Mouse (Mus musculus): ENCODE data around the gene Auh.

DNA sequence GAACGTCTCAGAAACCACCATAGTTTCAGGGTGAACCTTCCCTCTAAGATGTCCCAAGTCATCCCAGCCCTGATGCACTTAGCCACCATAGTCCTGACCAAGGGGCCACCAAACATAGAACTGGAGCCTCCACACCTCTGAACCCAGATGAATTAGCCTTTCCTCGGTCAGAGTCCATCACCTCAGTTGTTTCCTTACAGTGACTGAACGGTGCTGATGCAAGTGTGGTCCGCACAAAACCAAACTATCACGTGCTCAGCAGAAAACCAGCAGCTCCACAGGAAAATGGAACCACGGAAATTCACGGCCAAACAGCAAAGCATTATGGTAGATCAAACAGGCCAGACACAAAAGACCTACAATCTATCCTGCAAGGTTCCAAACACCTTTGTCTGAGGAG lies 15.6 kb downstream of the Auh start:
- TF ChIP-seq CTCF (conservative IDR thresholded peaks at IDR 0.05 in 1 of 2, IDR thresholded peaks at IDR 0.05 in 1 of 2; ENCODE audit: low read depth in 2 of 2, low read length in 2 of 2) (no peak), CHD1 (IDR thresholded peaks at IDR 0.05; ENCODE audit: low read depth, low read length) (no peak)
